Mouse (Mus musculus) liver, adult 2 months (tissue): ENCODE data around the gene Madcam1.

Experiments used
- CTCF ChIP-seq: fragments of 200-500 bp; IDR thresholded peaks from 2 replicates; pipeline ENCODE4 v1.5.1; 2011; ENCODE audit warnings: low read depth, low read length, control low read depth
- POLR2A ChIP-seq: fragments of 200-500 bp; IDR thresholded peaks from 2 replicates; pipeline ENCODE4 v1.6.1; 2011; ENCODE audit warnings: low read length, control low read depth; ENCODE audit not compliant: insufficient read depth; ENCODE audit errors: extremely low read depth

DNA sequence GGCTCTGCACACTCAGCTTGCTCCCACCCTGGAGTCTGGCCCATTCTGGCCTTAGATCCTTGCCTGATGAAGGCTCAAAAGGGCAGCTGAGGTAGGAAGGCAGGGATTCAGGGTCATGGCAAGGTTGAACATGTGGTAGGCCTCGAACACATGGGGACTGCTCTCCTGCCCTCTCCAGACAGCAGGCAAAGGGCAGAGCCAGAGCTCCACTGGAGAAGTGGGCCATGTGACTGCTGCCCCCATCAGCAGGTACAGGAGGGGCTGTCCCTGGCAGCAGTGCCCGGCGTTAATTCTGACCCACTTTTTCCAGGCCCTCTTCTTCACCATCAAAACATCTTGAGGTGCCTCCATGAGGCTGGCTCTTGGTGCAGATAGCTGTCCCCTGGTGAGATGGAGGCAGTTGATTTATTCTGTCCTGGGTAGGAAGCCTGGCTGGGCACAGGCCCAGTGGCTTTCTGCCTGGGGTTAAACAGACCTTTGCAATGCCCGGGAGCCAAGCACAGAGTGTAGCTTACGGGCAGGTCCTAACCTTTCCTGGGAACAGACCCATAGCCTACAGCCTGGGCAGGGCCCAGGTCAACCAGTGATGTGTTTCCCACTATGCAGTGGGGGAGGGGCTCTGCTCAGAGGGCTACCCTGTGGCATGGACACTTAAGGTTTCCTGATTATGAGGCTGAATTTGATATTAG, 42.2 kb downstream of the Madcam1 start:
- TF ChIP-seq POLR2A (no peak), CTCF (no peak)
